Mouse (Mus musculus) kidney, embryonic 14.5 days (tissue): Measurements from ENCODE around the gene Oxct2b. TPM values are rescaled to one million over a fixed set of nuclear protein-coding genes. Genes with fewer than 3 reads are reported as not detected.

Experiments
- ATAC-seq: fragments of 200-750 bp; cut with Nextera tagmentation; 2 replicates; pipeline ENCODE4 v1.8.0; 2017; ENCODE audit warnings: moderate number of reproducible peaks, mild to moderate bottlenecking, moderate TSS enrichment, moderate library complexity; ENCODE audit not compliant: low FRiP score, low TSS enrichment
- H3K27ac ChIP-seq: fragments of 300-500 bp; sonication (generic); 2 replicates; pipeline ENCODE4 v1.5.1; 2014; ENCODE audit warnings: low read depth, mild to moderate bottlenecking, low read length, moderate library complexity, mixed read lengths
- H3K27me3 ChIP-seq: fragments of 300-500 bp; sonication (generic); 2 replicates; pipeline ENCODE4 v1.6.1; 2014; ENCODE audit warnings: mild to moderate bottlenecking, low read length; ENCODE audit not compliant: control insufficient read depth, insufficient read depth
- H3K36me3 ChIP-seq: fragments of 300-500 bp; sonication (generic); 2 replicates; pipeline ENCODE4 v1.6.1; 2014; ENCODE audit warnings: low read length, mixed read lengths; ENCODE audit not compliant: control insufficient read depth, insufficient read depth
- H3K4me1 ChIP-seq: fragments of 300-500 bp; sonication (generic); 2 replicates; pipeline ENCODE4 v1.6.1; 2014; ENCODE audit warnings: low read length, mixed read lengths; ENCODE audit not compliant: control insufficient read depth, insufficient read depth
- H3K4me2 ChIP-seq: fragments of 300-500 bp; sonication (generic); replicated peaks from 2 replicates; pipeline ENCODE4 v1.6.1; 2014; ENCODE audit warnings: low read depth, mild to moderate bottlenecking, low read length
- H3K4me3 ChIP-seq: fragments of 300-500 bp; sonication (generic); 2 replicates; pipeline ENCODE4 v1.5.1; 2014; ENCODE audit warnings: mild to moderate bottlenecking, low read length
- H3K9ac ChIP-seq: fragments of 300-500 bp; sonication (generic); 2 replicates; pipeline ENCODE4 v1.6.1; 2014; ENCODE audit warnings: low read depth, mild to moderate bottlenecking, low read length, moderate library complexity
- H3K9me3 ChIP-seq: fragments of 300-500 bp; sonication (generic); 2 replicates; pipeline ENCODE4 v1.6.1; 2016; ENCODE audit warnings: low read length; ENCODE audit not compliant: control insufficient read depth
- WGBS: fragments of 180-500 bp; shearing (Covaris S2); extraction: QIAGEN DNeasy Blood & Tissue Kit; methylation state at CpG from one replicate; pipeline ENCODE4 v1.1.7; 2014; 5-methylcytosine and 5-hydroxymethylcytosine counted together
- polyA plus RNA-seq: library from polyadenylated mRNA; unstranded; fragments of >200 nt; fragmentation: Nextera tagmentation; extraction: Ambion mirVana; gene quantifications from 2 replicates; pipeline ENCODE4 v1.2.1, GENCODE M21; 2014

The Oxct2b gene
- polyA plus RNA-seq, 1 experiment from 2014 or later = 0.45 TPM

DNA sequence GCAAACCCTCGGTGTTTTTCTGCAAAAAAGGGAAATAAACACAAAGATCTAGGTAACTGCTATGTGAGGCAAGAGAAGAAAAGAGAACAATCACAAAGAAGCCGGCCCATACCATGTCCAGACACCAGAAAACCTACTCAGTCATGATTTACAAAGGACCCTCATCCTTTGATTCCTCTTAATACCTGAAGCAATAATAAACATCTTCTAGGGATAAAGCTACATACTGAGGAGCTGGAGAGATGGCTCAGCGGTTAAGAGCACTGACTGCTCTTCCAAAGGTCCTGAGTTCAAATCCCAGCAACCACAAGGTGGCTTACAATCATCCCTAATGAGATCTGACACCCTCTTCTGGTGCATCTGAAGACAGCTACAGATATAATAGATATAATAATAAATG is 21.5 kb downstream of the Oxct2b start:
- Histone ChIP-seq H3K27ac (no peak overlapping the region), H3K4me2 (no peak overlapping the region), H3K4me1 (peaks cover 11% of the 10 kb centered on the region), H3K27me3 (no peaks in the 10 kb centered on the region), H3K9me3 (no peaks in the 10 kb centered on the region), H3K4me3 (no peak overlapping the region), H3K9ac (no peak overlapping the region), H3K36me3 (peaks cover 40% of the 10 kb centered on the region)
- ATAC-seq = no peak
- 90% methylated on average over 3 of the region's 3 CpGs for WGBS

GRCm38 (mm10) chr4:123139513-123140154 is 23.6 kb downstream of the Oxct2b start, which contains the start of gene Ppie:
Gene Ppie (minus strand): TSS chr4:123139951.
- Histone ChIP-seq H3K27ac (peak within 1 kb of the TSS; percentile 83), H3K4me2 (peak within 1 kb of the TSS; percentile 77), H3K4me3 (peak within 1 kb of the TSS; percentile 76), H3K4me1 (peaks cover 11% of the 10 kb centered on the region), H3K9me3 (no peaks in the 10 kb centered on the region), H3K9ac (peak within 1 kb of the TSS; percentile 66), H3K36me3 (peaks cover 22% of the 10 kb centered on the region), H3K27me3 (no peaks in the 10 kb centered on the region)
- WGBS = under 1% methylated on average over 34 of the region's 34 CpGs
- peak; percentile 99 for ATAC-seq

- H3K4me2 ChIP-seq = no peak overlapping the region
- no peaks in the 10 kb centered on the region for H3K36me3 ChIP-seq
- no peaks in the 10 kb centered on the region for H3K9me3 ChIP-seq
- H3K27ac ChIP-seq = no peak overlapping the region
- no peak for ATAC-seq
- no peak overlapping the region for H3K9ac ChIP-seq
- no peak overlapping the region for H3K4me3 ChIP-seq
- WGBS = 73% methylated on average over 5 of the region's 5 CpGs
- no peaks in the 10 kb centered on the region for H3K27me3 ChIP-seq
- H3K4me1 ChIP-seq = no peaks in the 10 kb centered on the region
Measured at GRCm38 (mm10) chr4:123147446-123148150, 31.5 kb downstream of the Oxct2b start.

DNA sequence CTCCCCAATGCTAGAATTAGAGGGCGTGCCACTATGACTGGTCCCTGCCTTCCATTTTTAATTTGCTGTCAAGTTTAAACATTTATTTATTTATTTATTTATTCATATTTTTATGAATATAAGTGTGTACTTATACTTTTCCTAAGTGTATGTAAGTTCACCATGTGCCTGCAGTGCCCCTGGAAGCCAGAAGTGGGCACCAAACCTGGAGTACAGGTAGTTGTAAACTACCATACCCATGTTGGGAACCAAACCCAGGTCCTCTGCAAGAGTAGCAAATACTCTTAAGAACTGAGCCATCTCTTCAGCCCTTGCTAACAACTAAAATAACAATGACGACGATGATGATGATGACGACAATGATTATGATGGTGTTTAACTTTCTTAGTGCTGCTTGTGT is 35.9 kb downstream of the Oxct2b start:
- Histone ChIP-seq H3K27me3 (no peaks in the 10 kb centered on the region; the same call in 1 of the 2 replicates), H3K4me2 (no peak overlapping the region), H3K4me1 (no peaks in the 10 kb centered on the region), H3K9ac (no peak overlapping the region), H3K4me3 (no peak overlapping the region), H3K27ac (no peak overlapping the region), H3K9me3 (no peaks in the 10 kb centered on the region), H3K36me3 (no peaks in the 10 kb centered on the region)
- no peak for ATAC-seq
- 77% methylated on average over 4 of the region's 4 CpGs for WGBS

- Histone ChIP-seq H3K9ac (no peak overlapping the region), H3K4me1 (no peaks in the 10 kb centered on the region), H3K36me3 (no peaks in the 10 kb centered on the region), H3K4me2 (no peak overlapping the region), H3K4me3 (no peak overlapping the region), H3K9me3 (no peaks in the 10 kb centered on the region), H3K27me3 (no peaks in the 10 kb centered on the region; the same call in 1 of the 2 replicates), H3K27ac (no peak overlapping the region)
- no peak for ATAC-seq
- WGBS = 43% methylated on average over 5 of the region's 5 CpGs
Measured at GRCm38 (mm10) chr4:123152976-123153375, 36.9 kb downstream of the Oxct2b start.

- Histone ChIP-seq H3K9ac (no peak overlapping the region), H3K4me1 (no peaks in the 10 kb centered on the region), H3K4me2 (no peak overlapping the region), H3K27ac (no peak overlapping the region), H3K4me3 (no peak overlapping the region), H3K27me3 (no peaks in the 10 kb centered on the region; the same call in 1 of the 2 replicates), H3K9me3 (0 out of 2 replicates have a peak, but pooled peaks cover 2% of the 10 kb centered on the region), H3K36me3 (no peaks in the 10 kb centered on the region)
- ATAC-seq = no peak
- WGBS = 31% methylated on average over 4 of the region's 4 CpGs
Measured at GRCm38 (mm10) chr4:123155004-123155403, 38.9 kb downstream of the Oxct2b start.

DNA sequence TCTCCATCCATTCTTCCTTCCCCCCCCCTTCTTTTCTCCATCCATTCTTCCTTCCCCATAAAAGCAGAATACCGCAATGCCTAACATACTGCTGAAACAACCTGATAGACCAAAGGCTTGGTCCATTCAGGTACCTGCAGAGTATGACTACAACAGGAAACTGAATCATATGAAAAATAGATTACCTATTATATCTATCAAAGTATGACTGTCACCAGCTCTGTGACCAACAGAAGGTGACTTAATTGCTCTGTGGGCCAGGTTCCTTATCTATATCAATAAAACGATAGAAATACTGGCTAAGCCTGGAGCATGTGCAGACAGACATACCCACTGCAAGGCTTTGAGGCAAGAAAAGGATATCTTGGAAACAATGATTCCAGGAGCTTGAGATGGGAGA is 39.4 kb downstream of the Oxct2b start:
- no peak for ATAC-seq
- Histone ChIP-seq H3K27me3 (no peaks in the 10 kb centered on the region; the same call in 1 of the 2 replicates), H3K4me2 (no peak overlapping the region), H3K4me3 (no peak overlapping the region), H3K9me3 (0 out of 2 replicates have a peak, but pooled peaks cover 2% of the 10 kb centered on the region), H3K27ac (no peak overlapping the region), H3K4me1 (no peaks in the 10 kb centered on the region), H3K9ac (no peak overlapping the region), H3K36me3 (no peaks in the 10 kb centered on the region)
- 58% methylated on average over 2 of the region's 2 CpGs for WGBS

DNA sequence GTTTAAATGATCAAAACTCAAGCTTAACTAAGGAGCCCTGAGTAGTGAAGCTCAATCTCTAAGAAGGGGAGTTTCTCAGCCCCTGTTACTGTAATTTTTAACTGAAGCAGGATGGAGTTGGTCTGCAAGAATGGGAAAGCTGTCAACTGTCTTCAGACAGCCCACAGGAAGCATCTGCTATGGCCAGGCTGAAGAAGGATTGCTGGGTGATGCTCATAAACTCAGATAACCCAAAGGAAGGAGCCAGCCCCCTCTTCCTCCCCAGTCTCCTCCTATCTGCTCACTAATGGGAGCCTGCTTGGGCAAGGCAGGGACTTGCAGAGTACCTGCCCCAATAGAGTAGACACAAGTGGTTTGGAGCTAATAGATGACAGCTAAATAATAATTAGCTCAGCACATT is 39.8 kb downstream of the Oxct2b start:
- Histone ChIP-seq H3K27ac (no peak overlapping the region), H3K9me3 (0 out of 2 replicates have a peak, but pooled peaks cover 2% of the 10 kb centered on the region), H3K4me3 (no peak overlapping the region), H3K36me3 (no peaks in the 10 kb centered on the region), H3K9ac (no peak overlapping the region), H3K4me1 (no peaks in the 10 kb centered on the region), H3K4me2 (no peak overlapping the region), H3K27me3 (no peaks in the 10 kb centered on the region; the same call in 1 of the 2 replicates)
- ATAC-seq = no peak

- Histone ChIP-seq H3K36me3 (no peaks in the 10 kb centered on the region), H3K4me3 (no peak overlapping the region), H3K27ac (no peak overlapping the region), H3K4me2 (no peak overlapping the region), H3K9ac (no peak overlapping the region), H3K27me3 (no peaks in the 10 kb centered on the region), H3K4me1 (no peaks in the 10 kb centered on the region), H3K9me3 (0 out of 2 replicates have a peak, but pooled peaks cover 2% of the 10 kb centered on the region)
- 80% methylated on average over 6 of the region's 6 CpGs for WGBS
- ATAC-seq = no peak
Measured at GRCm38 (mm10) chr4:123160571-123160970, 44.5 kb downstream of the Oxct2b start.
